Mouse (Mus musculus) ES-E14 (cell line): ENCODE data around the gene Mapk8ip1. TPM values are rescaled to one million over a fixed set of nuclear protein-coding genes. Genes with fewer than 3 reads are reported as not detected.

Source experiments
- DNase-seq: peaks from one replicate; pipeline ENCODE4 v3.0.0-alpha.2; 2013; ENCODE audit warnings: low read depth, low spot score
- H3K27ac ChIP-seq: 2 replicates; pipeline ENCODE4 v1.5.1; 2012; ENCODE audit warnings: low read depth, mild to moderate bottlenecking, low read length, moderate library complexity, mixed read lengths; ENCODE audit not compliant: poor library complexity, insufficient read depth, severe bottlenecking
- H3K36me3 ChIP-seq: 2 replicates; pipeline ENCODE4 v1.6.1; 2012; ENCODE audit warnings: mild to moderate bottlenecking, low read length, moderate library complexity, mixed read lengths; ENCODE audit not compliant: control insufficient read depth, poor library complexity, insufficient read depth, severe bottlenecking
- H3K4me1 ChIP-seq, 2 experiments: fragments of 150-350 bp in 1 of 2; sonication (generic) in 1 of 2; 2 replicates each; pipeline ENCODE4 v1.6.1; 2012; ENCODE audit warnings: low read length in 2 of 2, mild to moderate bottlenecking in 1 of 2, mixed read lengths in 1 of 2; ENCODE audit not compliant: control insufficient read depth in 2 of 2, insufficient read depth in 2 of 2, poor library complexity in 1 of 2
- H3K4me3 ChIP-seq, 2 experiments: fragments of 150-350 bp in 1 of 2; sonication (generic) in 1 of 2; 2 replicates each; pipeline ENCODE4 v1.5.1; 2012; ENCODE audit warnings: low read length in 2 of 2, low read depth in 1 of 2, mild to moderate bottlenecking in 1 of 2, mixed read lengths in 1 of 2; ENCODE audit not compliant: insufficient read depth in 1 of 2, poor library complexity in 1 of 2, severe bottlenecking in 1 of 2
- H3K9ac ChIP-seq: 2 replicates; pipeline ENCODE4 v1.6.1; 2012; ENCODE audit warnings: low read depth, mild to moderate bottlenecking, low read length, mixed read lengths; ENCODE audit not compliant: poor library complexity, insufficient read depth, severe bottlenecking
- H3K9me3 ChIP-seq: fragments of 150-350 bp; sonication (generic); 2 replicates; pipeline ENCODE4 v1.6.1; 2012; ENCODE audit warnings: low read depth, mild to moderate bottlenecking, low read length; ENCODE audit not compliant: control insufficient read depth, insufficient read depth
- CHD2 ChIP-seq: IDR thresholded peaks from 2 replicates; pipeline ENCODE4 v1.6.1; 2014; ENCODE audit warnings: mild to moderate bottlenecking, low read depth, low read length, inconsistent platforms
- HCFC1 ChIP-seq: IDR thresholded peaks from 2 replicates; pipeline ENCODE4 v1.6.1; 2012; ENCODE audit warnings: low read length, inconsistent platforms, borderline replicate concordance; ENCODE audit not compliant: insufficient read depth
- MAFK ChIP-seq: IDR thresholded peaks from 2 replicates; pipeline ENCODE4 v1.6.1; 2014; ENCODE audit warnings: mild to moderate bottlenecking, low read depth, low read length, inconsistent platforms; ENCODE audit not compliant: insufficient read depth
- ZC3H11A ChIP-seq: IDR thresholded peaks from 2 replicates; pipeline ENCODE4 v1.6.1; 2012; ENCODE audit warnings: low read depth, mild to moderate bottlenecking, inconsistent platforms, low read length, borderline replicate concordance
- ZNF384 ChIP-seq: IDR thresholded peaks from 2 replicates; pipeline ENCODE4 v1.6.1; 2012; ENCODE audit warnings: low read depth, low read length, inconsistent platforms
- in situ Hi-C, 2 experiments: fragments of 600-800 bp; cut with MboI; formaldehyde crosslinking; loops; one replicate each; pipeline ENCODE4 v1.15.1; 2025; ENCODE audit warnings: low sequenced_read_pairs in 2 of 2, inconsistent platforms in 1 of 2; ENCODE audit not compliant: unreplicated experiment in 2 of 2
- total RNA-seq: library from RNA; depleted of rRNA; stranded (reverse); fragments of 300-350 nt; gene quantifications from 2 replicates; pipeline ENCODE4 v1.2.3, GENCODE M21; 2012; rRNA removed

The Mapk8ip1 gene
- total RNA-seq, 1 experiment: 11.6 TPM

DNA sequence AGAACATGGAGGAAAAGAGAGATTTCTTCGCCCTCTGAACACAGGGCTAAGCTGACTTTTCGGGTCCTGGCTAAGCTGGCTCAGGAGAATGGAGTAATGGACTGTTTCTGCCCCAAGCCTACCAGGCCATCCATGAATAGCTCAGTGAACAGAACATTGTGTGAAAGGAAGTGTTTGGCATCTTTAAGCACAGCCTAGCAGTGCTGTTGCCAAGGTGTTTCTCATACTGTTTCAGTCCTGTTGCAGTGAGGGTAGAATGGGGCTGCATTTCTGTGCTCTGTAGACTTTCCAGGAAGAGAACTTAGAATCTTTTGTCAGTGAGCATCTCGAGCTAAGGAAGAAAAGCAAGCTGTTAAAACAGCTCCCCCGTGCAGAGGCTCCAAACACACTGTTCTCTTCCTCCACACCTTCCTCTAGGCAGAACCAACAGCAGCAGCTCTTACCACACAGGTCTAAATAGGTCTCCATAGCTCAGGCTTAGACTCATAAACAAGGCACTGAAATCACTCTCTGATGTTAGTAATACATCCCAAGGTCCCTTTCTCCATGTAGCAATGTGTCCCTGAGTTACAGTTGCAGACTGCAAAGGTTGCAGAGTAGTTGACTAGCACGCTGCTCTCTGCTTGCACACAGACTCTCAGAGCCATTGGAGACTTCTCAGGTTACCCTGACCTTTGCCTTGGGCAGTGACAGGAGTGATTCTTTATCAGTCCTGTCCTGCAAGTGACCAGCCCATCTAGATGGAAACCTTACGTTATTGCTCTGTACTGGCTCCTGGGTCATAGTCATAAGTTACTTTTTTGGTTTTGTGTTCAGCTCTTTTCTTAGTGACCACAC, 51.3 kb downstream of the Mapk8ip1 start:
- Histone ChIP-seq H3K4me3 (no peak overlapping the region), H3K4me1 (no peaks in the 10 kb centered on the region), H3K27ac (no peak overlapping the region), H3K36me3 (peaks cover 14% of the 10 kb centered on the region), H3K9ac (no peak overlapping the region), H3K9me3 (no peaks in the 10 kb centered on the region)
- TF ChIP-seq ZC3H11A: no peak
- TF ChIP-seq HCFC1: no peak
- TF ChIP-seq ZNF384: no peak
- TF ChIP-seq MAFK: no peak
- no peak for TF ChIP-seq CHD2
- in situ Hi-C loops: loop anchor here in 1 of 2 experiments (25.0 kb wide), 1 partner anchor 363 kb away; the partner anchor contains the start of gene Dgkz
- DNase-seq: no peak

DNA sequence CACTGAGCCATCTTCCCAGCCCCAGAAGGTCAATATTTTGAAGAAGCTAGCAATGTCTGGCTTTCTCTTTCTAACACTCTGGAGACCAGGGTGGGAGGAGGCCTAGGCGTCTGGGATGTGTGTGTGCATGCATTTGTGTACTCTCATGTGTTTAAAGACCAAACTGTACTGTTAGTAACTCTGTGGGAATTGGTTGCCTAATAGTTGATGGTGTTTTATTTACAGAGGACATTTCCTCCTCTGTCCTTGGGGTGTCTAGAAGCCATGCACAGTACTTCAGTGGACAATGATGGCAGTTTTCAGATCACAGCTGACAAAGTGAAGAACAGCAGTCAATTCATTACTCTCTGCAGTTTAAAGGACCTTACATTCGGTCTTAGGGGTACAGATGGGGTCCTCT, 53.9 kb downstream of the Mapk8ip1 start:
- in situ Hi-C loops: loop anchor here in 1 of 2 experiments (25.0 kb wide), 1 partner anchor 360 kb away; the partner anchor contains the start of gene Dgkz
- Histone ChIP-seq H3K36me3 (peaks cover 14% of the 10 kb centered on the region), H3K4me3 (no peak overlapping the region), H3K4me1 (no peaks in the 10 kb centered on the region), H3K9ac (no peak overlapping the region), H3K27ac (no peak overlapping the region), H3K9me3 (no peaks in the 10 kb centered on the region)
- DNase-seq: no peak
- no peak for TF ChIP-seq ZC3H11A
- no peak for TF ChIP-seq HCFC1
- no peak for TF ChIP-seq CHD2
- no peak for TF ChIP-seq MAFK
- TF ChIP-seq ZNF384: no peak

DNA sequence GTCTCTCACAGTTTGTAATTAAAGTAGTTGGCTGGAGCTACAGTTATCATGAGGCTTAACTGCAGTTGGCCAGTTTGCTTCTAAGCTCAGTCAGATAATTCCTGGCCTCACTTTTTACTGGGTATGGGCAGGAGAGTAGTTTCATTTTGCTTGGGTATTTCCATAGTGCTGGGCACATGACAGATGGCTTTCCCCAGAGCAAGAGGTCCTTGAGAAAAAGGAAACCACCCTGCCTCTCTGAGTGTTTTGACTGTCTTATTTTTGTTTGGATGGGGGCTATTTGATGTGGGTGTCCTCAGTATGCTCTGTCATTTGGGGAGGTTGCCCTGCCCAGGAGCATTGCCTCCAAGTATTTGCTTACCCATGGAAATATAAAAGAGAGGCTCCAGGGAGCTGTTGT, 58.6 kb downstream of the Mapk8ip1 start:
- Histone ChIP-seq H3K9ac (no peak overlapping the region), H3K27ac (no peak overlapping the region), H3K9me3 (no peaks in the 10 kb centered on the region), H3K4me3 (no peak overlapping the region), H3K36me3 (peaks cover 7% of the 10 kb centered on the region), H3K4me1 (no peaks in the 10 kb centered on the region)
- in situ Hi-C loops: loop anchor here in 1 of 2 experiments (25.0 kb wide), 1 partner anchor 355 kb away; the partner anchor contains the start of gene Dgkz
- DNase-seq: no peak
- no peak for TF ChIP-seq MAFK
- no peak for TF ChIP-seq ZNF384
- no peak for TF ChIP-seq ZC3H11A
- no peak for TF ChIP-seq CHD2
- TF ChIP-seq HCFC1: no peak

Other genes starting within 250 kb of the Mapk8ip1 start
- 21.1 and 30.0 TPM in 2 replicates for gene Pex16, start 26.6 kb downstream of the Mapk8ip1 start, total RNA-seq
- 10.3 and 17.5 TPM in 2 replicates for gene Large2, start 26.4 kb downstream of the Mapk8ip1 start, total RNA-seq
- 1.3 and 1.6 TPM in 2 replicates for gene 1700029I15Rik, start 18.7 kb downstream of the Mapk8ip1 start, total RNA-seq
- gene Cry2, start 32.8 kb upstream of the Mapk8ip1 start, total RNA-seq: 11.7 and 19.3 TPM in 2 replicates
- gene Slc35c1, start 59.3 kb upstream of the Mapk8ip1 start, total RNA-seq: 4.8 and 5.2 TPM in 2 replicates
- 0.42 and 0.98 TPM in 2 replicates for gene Chst1, start 198.4 kb upstream of the Mapk8ip1 start, total RNA-seq